In the genomic region with DNA sequence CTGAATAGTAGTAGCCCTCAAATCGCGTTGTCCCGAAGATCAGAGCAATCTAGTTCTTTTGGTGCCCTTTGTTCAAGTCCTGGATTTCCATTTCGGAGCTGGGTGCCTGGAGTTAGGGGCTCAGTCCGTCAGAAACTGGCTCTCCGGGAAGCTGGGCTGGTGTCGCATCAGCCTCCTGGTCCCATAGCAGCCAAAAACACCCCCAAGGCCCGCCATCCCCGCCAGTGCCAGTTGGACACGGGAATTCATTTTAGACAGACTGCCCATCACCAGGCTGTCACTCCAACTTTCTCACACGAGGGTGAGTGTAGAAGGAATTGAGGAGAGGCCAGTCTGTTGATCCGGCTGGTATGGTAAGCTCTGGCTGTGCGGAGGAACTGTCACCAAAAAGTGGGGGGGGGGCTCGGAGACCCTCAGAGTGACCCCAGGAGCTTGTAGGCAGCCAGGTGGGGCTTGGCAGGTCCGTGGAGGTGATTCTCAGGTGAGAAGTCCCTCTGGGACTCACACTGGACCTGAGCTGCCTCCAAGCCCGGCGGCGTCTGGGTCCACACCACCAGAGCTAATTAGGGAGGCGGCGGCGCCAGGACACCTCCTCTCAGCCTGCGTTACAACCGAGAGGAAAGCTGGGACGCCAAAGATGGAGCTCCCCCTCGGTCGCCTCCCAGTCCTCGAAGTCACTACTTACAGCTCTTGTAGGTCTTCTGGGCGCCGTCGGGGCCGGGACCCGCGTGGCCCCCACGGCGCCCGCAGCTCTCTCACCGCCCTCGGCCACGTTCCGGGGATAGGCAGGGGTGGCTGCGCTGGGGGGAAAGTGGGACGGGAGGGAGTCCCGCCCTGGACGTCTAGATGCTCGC, we compare ENCODE assay signal across 8 mouse cellular contexts. TPM values are rescaled to one million over a fixed set of nuclear protein-coding genes. Genes with fewer than 3 reads are reported as not detected.
A peak's percentile ranks its signal among the peaks of the same experiment; 100 is the strongest.
DNase-seq lines count a peak whose midpoint lies in the region; ATAC-seq and TF ChIP-seq lines count a peak whose summit lies in the region.

No protein-coding gene starts in this region.

- no peaks in the 10 kb centered on the region for H3K36me3 ChIP-seq in hindbrain, postnatal 0 days (ENCODE audit: insufficient read depth, low read length)
- no peaks in the 10 kb centered on the region for H3K36me3 ChIP-seq in midbrain, embryonic 12.5 days

- H3K9me3 ChIP-seq in hindbrain, postnatal 0 days (ENCODE audit: low read length): no peaks in the 10 kb centered on the region
- no peaks in the 10 kb centered on the region for H3K9me3 ChIP-seq in midbrain, embryonic 12.5 days

- WGBS in hindbrain, postnatal 0 days: 1% methylated on average over 45 of the region's 45 CpGs
- 1% methylated on average over 45 of the region's 45 CpGs for WGBS in midbrain, embryonic 12.5 days

- H3K9ac ChIP-seq in hindbrain, postnatal 0 days (replicated peaks; ENCODE audit: low read length): peak overlapping the region; percentile 44; the same call in 1 of the 2 replicates
- peak overlapping the region; percentile 66; the same call in 1 of the 2 replicates for H3K9ac ChIP-seq in midbrain, embryonic 12.5 days (replicated peaks)

- intact Hi-C loops in left cerebral cortex, postnatal 14 days (cut with DNase I): no loop called here

- peaks cover 22% of the 10 kb centered on the region; the same call in 1 of the 2 replicates for H3K27me3 ChIP-seq in hindbrain, postnatal 0 days (ENCODE audit: insufficient read depth, low read length)
- peaks cover 71% of the 10 kb centered on the region for H3K27me3 ChIP-seq in midbrain, embryonic 12.5 days

- no peak for ATAC-seq in hindbrain, postnatal 0 days
- no peak for ATAC-seq in midbrain, embryonic 12.5 days (ENCODE audit: low FRiP score, low read depth)

- TF ChIP-seq CTCF in hindbrain, postnatal 0 days (IDR thresholded peaks at IDR 0.05; ENCODE audit: low read depth): no peak

- H3K4me1 ChIP-seq in hindbrain, postnatal 0 days (ENCODE audit: insufficient read depth, low read length): 0 out of 2 replicates have a peak, but pooled peaks cover 3% of the 10 kb centered on the region
- H3K4me1 ChIP-seq in midbrain, embryonic 12.5 days: peaks cover 38% of the 10 kb centered on the region

- peak overlapping the region; percentile 53 for H3K4me3 ChIP-seq in hindbrain, postnatal 0 days (ENCODE audit: low read length)
- peak overlapping the region; percentile 59 for H3K4me3 ChIP-seq in midbrain, embryonic 12.5 days

- DNase-seq in heart, adult 11 months: peak; percentile 85
- no peak for DNase-seq in heart, adult 8-10 months (ENCODE audit: low spot score)
- peak; percentile 38 for DNase-seq in embryo, embryonic 9.5 days (ENCODE audit: extremely low spot score)
- no peak for DNase-seq in hindbrain, postnatal 0 days (ENCODE audit: low spot score)
- DNase-seq in spleen, postnatal 36 days (ENCODE audit: low spot score in 2 of 2): no peak
- DNase-seq in left cerebral cortex, postnatal 14 days (ENCODE audit: low spot score in 2 of 2): no peak
- DNase-seq in frontal cortex, postnatal 10 days (ENCODE audit: low spot score in 2 of 2): no peak

- H3K27ac ChIP-seq in hindbrain, postnatal 0 days: no peak overlapping the region
- H3K27ac ChIP-seq in midbrain, embryonic 12.5 days (replicated peaks): no peak overlapping the region

- peak overlapping the region; percentile 100 for H3K4me2 ChIP-seq in hindbrain, postnatal 0 days (ENCODE audit: low read depth, low read length)
- H3K4me2 ChIP-seq in midbrain, embryonic 12.5 days (replicated peaks): peak overlapping the region; percentile 96

RNA-seq across cellular contexts. Expression of gene Mdfi, which starts 0.6 kb away (rescaled TPM):
- total RNA-seq in heart, adult 8-10 months (2022): 1 to 10 TPM; 1.7 to 2.2 (median 1.9) TPM
- 14.7 and 38.7 TPM in 2 replicates for total RNA-seq in hindbrain, postnatal 0 days (2014; rRNA removed)
- 2.6 TPM in 2 replicates for polyA plus RNA-seq in hindbrain, postnatal 0 days (2015; fragmentation: Nextera tagmentation; extraction: Ambion mirVana)
- 7.6 and 11.7 TPM in 2 replicates for polyA plus RNA-seq in midbrain, embryonic 12.5 days (2016; fragmentation: Nextera tagmentation; extraction: Ambion mirVana)
- total RNA-seq in left cerebral cortex, postnatal 14 days (2021): 1 to 10 TPM in 1 of 2 experiments, under 1 TPM in 1; 0.77 to 1.6 TPM

Comparison
In these comparisons a context has a peak if more than half of its experiments do, and no peak if none do; other contexts are left out.
1. DNase-seq: peak in heart, adult 11 months (single experiment) and embryo, embryonic 9.5 days (single experiment); none in heart, adult 8-10 months (single experiment), hindbrain, postnatal 0 days (single experiment), spleen, postnatal 36 days (0 of 2), left cerebral cortex, postnatal 14 days (0 of 2) and frontal cortex, postnatal 10 days (0 of 2).